Mouse (Mus musculus) hindbrain, embryonic 14.5 days (tissue): ENCODE results near the gene Sec14l1. TPM values are rescaled to one million over a fixed set of nuclear protein-coding genes. Genes with fewer than 3 reads are reported as not detected.

Experiments
- ATAC-seq: fragments of 200-750 bp; cut with Nextera tagmentation; 2 replicates; pipeline ENCODE4 v1.8.0; 2017; ENCODE audit warnings: moderate number of reproducible peaks, mild to moderate bottlenecking, moderate TSS enrichment, moderate library complexity; ENCODE audit not compliant: low FRiP score
- DNase-seq: peaks from one replicate; pipeline ENCODE4 v3.0.0-alpha.2; 2015; ENCODE audit warnings: low spot score
- H3K27ac ChIP-seq: fragments of 300-500 bp; sonication (generic); 2 replicates; pipeline ENCODE4 v1.5.1; 2014; ENCODE audit warnings: mild to moderate bottlenecking, moderate library complexity
- H3K27me3 ChIP-seq: fragments of 300-500 bp; sonication (generic); 2 replicates; pipeline ENCODE4 v1.6.1; 2014; ENCODE audit warnings: mild to moderate bottlenecking, low read length, mixed read lengths; ENCODE audit not compliant: control insufficient read depth, insufficient read depth
- H3K36me3 ChIP-seq: fragments of 300-500 bp; sonication (generic); replicated peaks from 2 replicates; pipeline ENCODE4 v1.6.1; 2014; ENCODE audit not compliant: control insufficient read depth, insufficient read depth
- H3K4me1 ChIP-seq: fragments of 300-500 bp; sonication (generic); replicated peaks from 2 replicates; pipeline ENCODE4 v1.6.1; 2014; ENCODE audit warnings: antibody characterized with exemption, low read length, mixed read lengths; ENCODE audit not compliant: control insufficient read depth, insufficient read depth
- H3K4me2 ChIP-seq: fragments of 300-500 bp; sonication (generic); replicated peaks from 2 replicates; pipeline ENCODE4 v1.6.1; 2014; ENCODE audit warnings: mild to moderate bottlenecking, moderate library complexity
- H3K4me3 ChIP-seq: fragments of 300-500 bp; sonication (generic); replicated peaks from 2 replicates; pipeline ENCODE4 v1.5.1; 2014; ENCODE audit warnings: mild to moderate bottlenecking, low read length
- H3K9ac ChIP-seq: fragments of 300-500 bp; sonication (generic); 2 replicates; pipeline ENCODE4 v1.6.1; 2014
- H3K9me3 ChIP-seq: fragments of 300-500 bp; sonication (generic); 2 replicates; pipeline ENCODE4 v1.6.1; 2016; ENCODE audit warnings: low read length; ENCODE audit not compliant: control insufficient read depth
- WGBS: fragments of 180-500 bp; shearing (Covaris S2); extraction: QIAGEN DNeasy Blood & Tissue Kit; methylation state at CpG from one replicate; pipeline ENCODE4 v1.1.7; 2014; 5-methylcytosine and 5-hydroxymethylcytosine counted together
- polyA plus RNA-seq: library from polyadenylated mRNA; unstranded; fragments of >200 nt; fragmentation: Nextera tagmentation; extraction: Ambion mirVana; gene quantifications from 2 replicates; pipeline ENCODE4 v1.2.1, GENCODE M21; 2014

The Sec14l1 gene
- polyA plus RNA-seq, 1 experiment from 2014 or later: 41.9 TPM

- no peak for ATAC-seq
These were observed 37.7 kb upstream of the Sec14l1 start for GRCm38 (mm10) chr11:117077227-117077626.

GRCm38 (mm10) chr11:117077902-117078301, 37.1 kb upstream of the Sec14l1 start:
- Histone ChIP-seq H3K4me1 (peaks cover 13% of the 10 kb centered on the region), H3K4me2 (peak overlapping the region; percentile 94), H3K36me3 (peaks cover 30% of the 10 kb centered on the region), H3K27me3 (no peaks in the 10 kb centered on the region), H3K9ac (peak overlapping the region; percentile 96; the same call in 1 of the 2 replicates), H3K4me3 (peak overlapping the region; percentile 92; the same call in 1 of the 2 replicates), H3K27ac (no peak overlapping the region), H3K9me3 (no peaks in the 10 kb centered on the region)
- 87% methylated on average over 8 of the region's 8 CpGs for WGBS
- DNase-seq: no peak
- no peak for ATAC-seq

More at GRCm38 (mm10) chr11:117077227-117077626, 37.7 kb upstream of the Sec14l1 start:
- Histone ChIP-seq H3K4me3 (peak overlapping the region; percentile 92), H3K9ac (peak overlapping the region; percentile 96), H3K27me3 (no peaks in the 10 kb centered on the region), H3K27ac (no peak overlapping the region), H3K4me2 (peak overlapping the region; percentile 94), H3K36me3 (peaks cover 30% of the 10 kb centered on the region), H3K9me3 (no peaks in the 10 kb centered on the region), H3K4me1 (peaks cover 13% of the 10 kb centered on the region)
- no peak for DNase-seq
- 4% methylated on average over 8 of the region's 8 CpGs for WGBS

GRCm38 (mm10) chr11:117078637-117079240, 36.2 kb upstream of the Sec14l1 start:
- no peak overlapping the region for H3K27ac ChIP-seq
- no peak overlapping the region for H3K4me3 ChIP-seq
- no peak overlapping the region for H3K9ac ChIP-seq
- H3K4me2 ChIP-seq: no peak overlapping the region
- no peak for ATAC-seq
- no peaks in the 10 kb centered on the region for H3K9me3 ChIP-seq
- peaks cover 32% of the 10 kb centered on the region for H3K36me3 ChIP-seq
- peaks cover 13% of the 10 kb centered on the region for H3K4me1 ChIP-seq
- DNase-seq: no peak
- H3K27me3 ChIP-seq: no peaks in the 10 kb centered on the region
- 93% methylated on average over 12 of the region's 12 CpGs for WGBS

- WGBS: 90% methylated on average over 17 of the region's 17 CpGs
These were observed 35.2 kb upstream of the Sec14l1 start for GRCm38 (mm10) chr11:117079651-117080190.

DNA sequence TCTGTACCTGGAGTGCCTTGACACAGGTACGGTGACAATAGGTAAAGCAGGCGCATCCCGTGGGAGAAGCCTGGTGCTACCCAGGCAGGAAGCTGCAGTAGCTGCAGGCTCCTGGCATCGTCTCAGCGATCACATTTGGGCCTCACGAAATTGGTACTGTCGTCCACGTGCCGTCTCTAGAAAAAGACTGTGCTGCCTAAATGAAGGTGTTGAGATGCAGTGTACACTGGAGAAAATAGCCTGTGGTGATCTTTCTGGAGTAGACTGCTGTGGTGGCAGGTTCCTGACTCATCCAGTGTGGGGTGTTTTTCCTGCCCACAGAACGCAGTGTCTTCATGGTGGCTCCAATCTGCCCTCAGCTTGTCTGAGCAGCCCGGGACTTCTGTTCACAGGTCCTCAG, 34.8 kb upstream of the Sec14l1 start:
- Histone ChIP-seq H3K36me3 (peaks cover 32% of the 10 kb centered on the region), H3K9ac (no peak overlapping the region), H3K4me3 (no peak overlapping the region), H3K27me3 (no peaks in the 10 kb centered on the region), H3K4me2 (no peak overlapping the region), H3K4me1 (peaks cover 13% of the 10 kb centered on the region), H3K9me3 (no peaks in the 10 kb centered on the region), H3K27ac (no peak overlapping the region)
- ATAC-seq (no peak), DNase-seq (no peak)
- 93% methylated on average over 11 of the region's 11 CpGs for WGBS

More at GRCm38 (mm10) chr11:117079651-117080190, 35.2 kb upstream of the Sec14l1 start:
- no peak overlapping the region for H3K4me2 ChIP-seq
- no peak for ATAC-seq
- no peaks in the 10 kb centered on the region for H3K27me3 ChIP-seq
- no peak overlapping the region for H3K27ac ChIP-seq
- no peak overlapping the region for H3K4me3 ChIP-seq
- H3K9ac ChIP-seq: no peak overlapping the region
- no peak for DNase-seq
- H3K4me1 ChIP-seq: peaks cover 13% of the 10 kb centered on the region
- peaks cover 32% of the 10 kb centered on the region for H3K36me3 ChIP-seq
- H3K9me3 ChIP-seq: no peaks in the 10 kb centered on the region

DNA sequence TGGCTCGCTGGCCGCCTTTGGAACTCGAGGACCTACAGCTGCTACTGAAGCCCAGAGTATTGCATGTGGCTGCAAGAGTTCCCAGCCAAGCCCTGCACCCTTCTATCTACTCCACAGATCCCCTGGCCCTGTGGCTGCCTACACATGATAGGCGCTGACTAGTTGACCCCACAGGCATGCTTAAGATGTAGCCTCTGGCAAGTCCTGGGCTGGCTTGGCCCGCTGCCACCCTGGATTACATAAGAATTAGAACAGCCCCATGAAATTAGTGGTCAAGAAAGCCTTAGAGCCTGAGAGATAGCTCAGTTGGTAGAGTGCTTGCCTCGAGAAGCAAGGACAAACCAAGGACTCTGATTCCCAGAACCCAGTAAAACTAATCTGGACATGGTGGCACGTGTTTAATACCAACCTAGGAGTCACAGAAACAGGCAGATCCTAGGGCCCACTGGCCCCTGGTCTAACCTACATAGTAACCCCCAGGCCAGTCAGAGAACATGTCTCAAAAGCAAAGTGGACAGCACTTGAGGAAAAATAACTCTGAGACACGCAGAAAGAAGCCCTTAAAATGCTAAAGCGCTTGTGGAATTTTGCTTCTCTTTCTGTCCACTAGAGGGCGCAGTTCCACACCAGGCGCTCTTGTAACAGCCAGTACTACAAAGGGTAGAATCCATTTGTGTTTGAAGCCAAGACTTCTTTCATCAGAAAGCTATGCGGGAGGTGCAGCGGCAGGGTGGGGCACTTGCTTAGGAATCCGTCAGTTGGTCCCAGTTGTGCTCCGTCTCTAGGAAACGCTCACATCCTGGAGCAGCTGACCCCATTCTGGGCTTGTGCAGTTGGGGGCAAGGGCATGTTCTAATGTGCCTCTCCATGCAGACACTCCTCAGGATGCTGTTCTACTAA, 33.6 kb upstream of the Sec14l1 start:
- Histone ChIP-seq H3K27me3 (no peaks in the 10 kb centered on the region), H3K4me2 (peak overlapping the region; percentile 28), H3K27ac (0 out of 2 replicates have a peak overlapping the region, but pooled peaks have one; percentile 2), H3K4me1 (peaks cover 8% of the 10 kb centered on the region), H3K4me3 (no peak overlapping the region), H3K36me3 (peaks cover 32% of the 10 kb centered on the region), H3K9me3 (no peaks in the 10 kb centered on the region), H3K9ac (no peak overlapping the region)
- peak; percentile 44 for ATAC-seq
- 33% methylated on average over 16 of the region's 16 CpGs for WGBS
- peak; percentile 90 for DNase-seq

DNA sequence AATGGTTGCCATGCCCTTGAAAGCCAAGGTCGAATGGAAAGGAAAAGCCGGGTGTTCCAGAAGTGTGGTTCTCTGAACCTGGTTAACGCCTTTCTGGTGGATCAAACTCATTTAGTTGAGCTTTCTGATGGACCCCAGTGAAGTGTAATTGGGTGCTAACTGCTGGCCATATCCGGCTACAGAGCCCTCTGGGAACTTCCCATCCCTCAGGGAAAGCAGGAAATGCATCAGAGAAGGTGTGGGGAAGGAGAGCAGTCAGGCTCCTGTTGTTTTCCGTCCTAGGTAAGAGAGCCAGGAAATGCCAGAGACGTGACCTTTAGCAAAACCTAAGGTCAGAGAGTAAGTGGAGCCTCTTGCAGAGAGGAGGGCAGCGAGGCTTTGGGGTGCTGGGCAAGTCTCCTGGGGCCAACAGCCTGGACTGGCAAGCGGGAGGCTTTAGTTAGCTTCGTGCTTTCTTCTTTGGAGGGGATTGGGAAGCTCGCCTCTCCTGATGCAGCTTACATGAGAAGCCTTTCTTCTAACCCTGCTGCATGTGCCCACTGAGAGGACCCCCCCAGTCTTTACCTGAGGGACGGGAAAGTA, 32.5 kb upstream of the Sec14l1 start:
- peaks cover 32% of the 10 kb centered on the region for H3K36me3 ChIP-seq

GRCm38 (mm10) chr11:117083052-117083881, 31.7 kb upstream of the Sec14l1 start:
- Histone ChIP-seq H3K27ac (no peak overlapping the region), H3K9ac (no peak overlapping the region), H3K4me2 (no peak overlapping the region), H3K27me3 (no peaks in the 10 kb centered on the region), H3K4me1 (no peaks in the 10 kb centered on the region), H3K36me3 (peaks cover 30% of the 10 kb centered on the region), H3K4me3 (no peak overlapping the region), H3K9me3 (no peaks in the 10 kb centered on the region)
- WGBS: 87% methylated on average over 19 of the region's 19 CpGs
- ATAC-seq (no peak), DNase-seq (no peak)

More for the DNA sequence above, 32.5 kb upstream of the Sec14l1 start:
- H3K9me3 ChIP-seq: no peaks in the 10 kb centered on the region
- ATAC-seq: no peak
- H3K4me3 ChIP-seq: no peak overlapping the region
- no peak overlapping the region for H3K4me2 ChIP-seq
- WGBS: 84% methylated on average over 11 of the region's 11 CpGs
- H3K27ac ChIP-seq: 0 out of 2 replicates have a peak overlapping the region, but pooled peaks have one; percentile 2
- no peak for DNase-seq
- H3K27me3 ChIP-seq: no peaks in the 10 kb centered on the region
- peaks cover 5% of the 10 kb centered on the region for H3K4me1 ChIP-seq
- no peak overlapping the region for H3K9ac ChIP-seq
